Mouse (Mus musculus) ES-E14 (cell line): Measurements from ENCODE around the gene Sult2a8. TPM values are rescaled to one million over a fixed set of nuclear protein-coding genes. Genes with fewer than 3 reads are reported as not detected.

ENCODE experiments used
- DNase-seq: peaks from one replicate; pipeline ENCODE4 v3.0.0-alpha.2; 2013; ENCODE audit warnings: low read depth, low spot score
- H3K27ac ChIP-seq: 2 replicates; pipeline ENCODE4 v1.5.1; 2012; ENCODE audit warnings: low read depth, mild to moderate bottlenecking, low read length, moderate library complexity, mixed read lengths; ENCODE audit not compliant: poor library complexity, insufficient read depth, severe bottlenecking
- H3K36me3 ChIP-seq: 2 replicates; pipeline ENCODE4 v1.6.1; 2012; ENCODE audit warnings: mild to moderate bottlenecking, low read length, moderate library complexity, mixed read lengths; ENCODE audit not compliant: control insufficient read depth, poor library complexity, insufficient read depth, severe bottlenecking
- H3K4me1 ChIP-seq, 2 experiments: fragments of 150-350 bp in 1 of 2; sonication (generic) in 1 of 2; 2 replicates each; pipeline ENCODE4 v1.6.1; 2012; ENCODE audit warnings: low read length in 2 of 2, mild to moderate bottlenecking in 1 of 2, mixed read lengths in 1 of 2; ENCODE audit not compliant: control insufficient read depth in 2 of 2, insufficient read depth in 2 of 2, poor library complexity in 1 of 2
- H3K4me3 ChIP-seq, 2 experiments: fragments of 150-350 bp in 1 of 2; sonication (generic) in 1 of 2; 2 replicates each; pipeline ENCODE4 v1.5.1; 2012; ENCODE audit warnings: low read length in 2 of 2, low read depth in 1 of 2, mild to moderate bottlenecking in 1 of 2, mixed read lengths in 1 of 2; ENCODE audit not compliant: insufficient read depth in 1 of 2, poor library complexity in 1 of 2, severe bottlenecking in 1 of 2
- H3K9ac ChIP-seq: 2 replicates; pipeline ENCODE4 v1.6.1; 2012; ENCODE audit warnings: low read depth, mild to moderate bottlenecking, low read length, mixed read lengths; ENCODE audit not compliant: poor library complexity, insufficient read depth, severe bottlenecking
- H3K9me3 ChIP-seq: fragments of 150-350 bp; sonication (generic); 2 replicates; pipeline ENCODE4 v1.6.1; 2012; ENCODE audit warnings: low read depth, mild to moderate bottlenecking, low read length; ENCODE audit not compliant: control insufficient read depth, insufficient read depth
- CHD2 ChIP-seq: IDR thresholded peaks from 2 replicates; pipeline ENCODE4 v1.6.1; 2014; ENCODE audit warnings: mild to moderate bottlenecking, low read depth, low read length, inconsistent platforms
- HCFC1 ChIP-seq: IDR thresholded peaks from 2 replicates; pipeline ENCODE4 v1.6.1; 2012; ENCODE audit warnings: low read length, inconsistent platforms, borderline replicate concordance; ENCODE audit not compliant: insufficient read depth
- MAFK ChIP-seq: IDR thresholded peaks from 2 replicates; pipeline ENCODE4 v1.6.1; 2014; ENCODE audit warnings: mild to moderate bottlenecking, low read depth, low read length, inconsistent platforms; ENCODE audit not compliant: insufficient read depth
- ZC3H11A ChIP-seq: IDR thresholded peaks from 2 replicates; pipeline ENCODE4 v1.6.1; 2012; ENCODE audit warnings: low read depth, mild to moderate bottlenecking, inconsistent platforms, low read length, borderline replicate concordance
- ZNF384 ChIP-seq: IDR thresholded peaks from 2 replicates; pipeline ENCODE4 v1.6.1; 2012; ENCODE audit warnings: low read depth, low read length, inconsistent platforms
- in situ Hi-C, 2 experiments: fragments of 600-800 bp; cut with MboI; formaldehyde crosslinking; loops; one replicate each; pipeline ENCODE4 v1.15.1; 2025; ENCODE audit warnings: low sequenced_read_pairs in 2 of 2, inconsistent platforms in 1 of 2; ENCODE audit not compliant: unreplicated experiment in 2 of 2
- total RNA-seq: library from RNA; depleted of rRNA; stranded (reverse); fragments of 300-350 nt; gene quantifications from 2 replicates; pipeline ENCODE4 v1.2.3, GENCODE M21; 2012; rRNA removed

The Sult2a8 gene
- not detected in 2 replicates for total RNA-seq

DNA sequence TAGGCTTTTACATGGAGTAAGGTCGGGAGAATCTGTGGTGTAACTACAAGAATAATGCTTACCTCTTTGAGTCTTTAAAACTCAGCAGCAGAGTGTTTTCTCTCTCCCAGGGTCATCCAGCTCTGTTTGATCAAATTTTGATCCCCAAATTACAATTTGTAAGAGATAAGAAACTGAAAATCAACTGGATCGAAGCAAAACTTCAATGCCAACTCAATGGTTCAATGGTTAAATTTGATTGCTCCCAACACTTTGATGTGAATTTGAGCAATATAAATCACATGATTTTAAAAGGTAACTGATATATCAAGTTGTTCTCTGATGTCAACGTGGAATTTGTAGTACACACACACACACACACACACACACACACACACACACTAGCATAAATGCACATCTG, at the start of gene Sult2a8:
Gene Sult2a8 (minus strand): TSS at position 236 of the 400 bp plus-strand sequence.
- Histone ChIP-seq H3K9ac (no peak within 1 kb of the TSS), H3K4me3 (no peak within 1 kb of the TSS), H3K27ac (no peak within 1 kb of the TSS), H3K9me3 (no peaks in the 10 kb centered on the region), H3K36me3 (no peaks in the 10 kb centered on the region), H3K4me1 (no peaks in the 10 kb centered on the region)
- no peak for TF ChIP-seq ZC3H11A
- TF ChIP-seq MAFK, result no peak
- TF ChIP-seq HCFC1, result no peak
- no peak for TF ChIP-seq ZNF384
- no peak for TF ChIP-seq CHD2
- in situ Hi-C loops, result loop anchor here in 1 of 2 experiments (25.0 kb wide), 1 partner anchor 91 kb away; no protein-coding TSS in a partner anchor
- no peak for DNase-seq

DNA sequence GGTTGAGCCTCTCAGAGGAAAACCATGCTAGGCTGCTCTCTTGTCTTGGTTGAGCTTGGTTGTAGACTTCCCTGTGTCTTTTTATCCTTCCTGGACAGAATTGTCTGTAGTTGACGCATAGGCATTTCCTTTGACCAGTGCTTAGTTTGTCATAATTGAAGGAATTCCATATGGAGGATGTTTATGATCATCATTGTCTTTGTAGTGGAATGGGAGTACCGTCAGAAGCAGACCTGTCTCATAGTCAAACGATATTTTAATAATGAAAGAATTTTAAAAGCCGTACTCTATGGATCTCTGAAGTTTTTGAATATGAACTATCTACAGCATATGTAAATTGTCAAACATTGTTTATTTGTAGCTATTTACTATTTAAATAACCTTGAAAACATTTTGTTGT, 47.6 kb upstream of the Sult2a8 start, which contains the start of gene Sult2a7:
Gene Sult2a7 (minus strand): TSS at position 101 of the 400 bp plus-strand sequence.
- Histone ChIP-seq H3K36me3 (no peaks in the 10 kb centered on the region), H3K9ac (no peak within 1 kb of the TSS), H3K9me3 (no peaks in the 10 kb centered on the region), H3K27ac (no peak within 1 kb of the TSS), H3K4me3 (no peak within 1 kb of the TSS), H3K4me1 (no peaks in the 10 kb centered on the region)
- no peak for DNase-seq
- in situ Hi-C loops, result no loop called here
- no peak for TF ChIP-seq CHD2
- no peak for TF ChIP-seq MAFK
- TF ChIP-seq ZC3H11A, result no peak
- TF ChIP-seq HCFC1, result no peak
- TF ChIP-seq ZNF384, result no peak

DNA sequence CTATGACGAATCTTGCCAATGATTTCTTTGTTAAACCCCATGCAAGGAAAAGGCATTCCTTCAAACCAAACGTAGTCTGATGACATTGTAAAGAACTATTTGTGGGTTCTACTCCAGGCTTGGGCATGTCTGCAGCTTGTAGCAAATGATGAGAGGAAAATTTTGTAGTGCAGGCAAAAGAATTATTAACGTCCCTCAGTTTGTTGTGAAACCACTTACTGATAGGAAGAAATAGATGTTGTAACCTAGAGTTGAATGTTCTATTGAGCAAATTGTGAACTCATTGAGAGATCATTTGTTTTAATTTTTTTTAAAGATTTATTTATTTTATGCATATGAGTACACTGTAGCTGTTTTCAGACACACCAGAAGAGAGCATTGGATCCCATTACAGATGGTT, 46.3 kb upstream of the Sult2a8 start:
- Histone ChIP-seq H3K4me3 (no peak overlapping the region), H3K9ac (no peak overlapping the region), H3K9me3 (no peaks in the 10 kb centered on the region), H3K4me1 (no peaks in the 10 kb centered on the region), H3K36me3 (no peaks in the 10 kb centered on the region), H3K27ac (no peak overlapping the region)
- in situ Hi-C loops, result no loop called here
- TF ChIP-seq CHD2 (no peak), HCFC1 (no peak), ZNF384 (no peak), ZC3H11A (no peak), MAFK (no peak)
- DNase-seq, result no peak

DNA sequence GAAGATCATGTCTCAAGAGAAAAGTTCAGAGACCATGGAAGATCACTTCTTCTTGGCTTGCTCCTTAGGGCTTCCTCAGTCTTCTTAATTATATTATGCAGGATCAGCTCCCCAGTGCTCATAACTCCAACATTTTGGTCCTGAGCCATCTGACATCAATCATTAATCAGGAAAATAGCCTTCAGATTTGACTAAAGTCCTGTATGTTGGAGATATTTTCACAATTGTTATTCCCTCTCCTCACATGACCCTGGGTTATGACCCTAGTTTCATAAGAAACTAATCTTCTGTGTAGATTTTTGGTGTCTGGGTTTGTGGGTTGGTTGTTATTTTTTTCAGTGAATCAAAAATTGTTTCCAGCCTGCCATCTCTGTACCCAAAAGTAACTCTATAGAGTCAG, 7.0 kb downstream of the Sult2a8 start:
- no peak for DNase-seq
- TF ChIP-seq MAFK (no peak), HCFC1 (no peak), ZC3H11A (no peak), CHD2 (no peak), ZNF384 (no peak)
- H3K27ac ChIP-seq, result no peak overlapping the region
- no peak overlapping the region for H3K4me3 ChIP-seq
- H3K9me3 ChIP-seq, result no peaks in the 10 kb centered on the region
- no peaks in the 10 kb centered on the region for H3K4me1 ChIP-seq
- no peaks in the 10 kb centered on the region for H3K36me3 ChIP-seq
- no peak overlapping the region for H3K9ac ChIP-seq
- in situ Hi-C loops, result loop anchor here in 1 of 2 experiments (25.0 kb wide), 1 partner anchor 98 kb away; no protein-coding TSS in a partner anchor

DNA sequence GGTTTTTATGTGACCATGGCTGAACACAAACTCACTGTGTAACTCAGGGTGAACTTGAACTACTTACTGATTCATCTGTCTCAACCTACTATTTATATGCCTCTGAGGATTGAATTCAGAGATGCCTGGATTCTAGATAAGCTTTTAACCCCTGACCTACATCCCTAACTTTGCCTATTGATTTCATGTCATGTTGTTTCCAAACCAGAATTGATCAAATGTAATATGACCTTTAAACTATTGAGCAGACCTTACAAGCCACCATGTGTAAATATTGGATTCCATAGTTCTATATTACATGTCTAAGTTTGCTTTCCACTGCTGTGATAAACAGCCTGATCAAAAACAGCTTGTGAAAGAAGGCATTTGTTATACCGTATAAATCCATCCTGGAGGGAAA, 8.1 kb downstream of the Sult2a8 start:
- no peaks in the 10 kb centered on the region for H3K9me3 ChIP-seq
- no peak for DNase-seq
- no peak overlapping the region for H3K27ac ChIP-seq
- no peaks in the 10 kb centered on the region for H3K4me1 ChIP-seq
- no peak overlapping the region for H3K9ac ChIP-seq
- no peaks in the 10 kb centered on the region for H3K36me3 ChIP-seq
- TF ChIP-seq CHD2, result no peak
- no peak for TF ChIP-seq ZNF384
- no peak for TF ChIP-seq ZC3H11A
- TF ChIP-seq MAFK, result no peak
- no peak for TF ChIP-seq HCFC1
- H3K4me3 ChIP-seq, result no peak overlapping the region
- in situ Hi-C loops, result loop anchor here in 1 of 2 experiments (25.0 kb wide), 1 partner anchor 99 kb away; no protein-coding TSS in a partner anchor
